In genomic region chr4:43979746-43980145, GRCm38 (mm10) we compare ENCODE assay signal across 10 mouse cellular contexts. TPM values are rescaled to one million over a fixed set of nuclear protein-coding genes. Genes with fewer than 3 reads are reported as not detected.
A peak's percentile ranks its signal among the peaks of the same experiment; 100 is the strongest.
DNase-seq lines count a peak whose midpoint lies in the region; ATAC-seq lines count a peak whose summit lies in the region.
"Had no signal": no experiment of that assay in that cellular context is flagged by ENCODE, and none has a peak within 500 bp of the region (broad histone marks: within the 10 kb centered on the region; RNA-seq: fewer than 3 reads in every experiment).

No protein-coding gene starts in this region.

- H3K9me3 ChIP-seq in hindbrain, embryonic 16.5 days (ENCODE audit: control insufficient read depth, low read length): no peaks in the 10 kb centered on the region
- no peaks in the 10 kb centered on the region for H3K9me3 ChIP-seq in hindbrain, embryonic 11.5 days (ENCODE audit: control insufficient read depth, low read length)
- no peaks in the 10 kb centered on the region for H3K9me3 ChIP-seq in intestine, embryonic 16.5 days (ENCODE audit: control insufficient read depth, low read length)
- H3K9me3 ChIP-seq: G1E; megakaryocyte, embryonic 14.5 days had no signal

- 38% methylated on average over 3 of the region's 3 CpGs for WGBS in hindbrain, embryonic 16.5 days
- 85% methylated on average over 3 of the region's 3 CpGs for WGBS in hindbrain, embryonic 11.5 days
- WGBS in intestine, embryonic 16.5 days: 66% methylated on average over 3 of the region's 3 CpGs

- no peak overlapping the region for H3K27ac ChIP-seq in hindbrain, embryonic 16.5 days (ENCODE audit: low read depth, low read length)
- no peak overlapping the region for H3K27ac ChIP-seq in hindbrain, embryonic 11.5 days (ENCODE audit: low read depth, low read length)
- no peak overlapping the region for H3K27ac ChIP-seq in intestine, embryonic 16.5 days (ENCODE audit: low read length)

- H3K36me3 ChIP-seq in hindbrain, embryonic 16.5 days (ENCODE audit: control insufficient read depth, insufficient read depth, low read length): no peaks in the 10 kb centered on the region
- no peaks in the 10 kb centered on the region for H3K36me3 ChIP-seq in hindbrain, embryonic 11.5 days (ENCODE audit: control insufficient read depth, insufficient read depth, low read length)
- H3K36me3 ChIP-seq in intestine, embryonic 16.5 days (ENCODE audit: control insufficient read depth, insufficient read depth, low read length): no peaks in the 10 kb centered on the region

- no peak overlapping the region for H3K9ac ChIP-seq in hindbrain, embryonic 16.5 days (ENCODE audit: low read depth, low read length)
- H3K9ac ChIP-seq in hindbrain, embryonic 11.5 days (ENCODE audit: low read depth, low read length): no peak overlapping the region
- no peak overlapping the region for H3K9ac ChIP-seq in intestine, embryonic 16.5 days (ENCODE audit: low read depth, low read length)

- no peak overlapping the region for H3K4me2 ChIP-seq in hindbrain, embryonic 16.5 days (ENCODE audit: low read length)
- H3K4me2 ChIP-seq in hindbrain, embryonic 11.5 days (replicated peaks; ENCODE audit: low read depth, low read length): no peak overlapping the region
- no peak overlapping the region for H3K4me2 ChIP-seq in intestine, embryonic 16.5 days (ENCODE audit: low read depth, low read length)

- peak; percentile 74 for ATAC-seq in hindbrain, embryonic 16.5 days
- ATAC-seq in hindbrain, embryonic 11.5 days (ENCODE audit: low FRiP score): no peak
- ATAC-seq in intestine, embryonic 16.5 days: no peak
- ATAC-seq in granulocyte monocyte progenitor cell, adult 5-6 weeks (replicated peaks; ENCODE audit: poor library complexity, severe bottlenecking): no peak

- peaks cover 13% of the 10 kb centered on the region for H3K4me1 ChIP-seq in hindbrain, embryonic 16.5 days (ENCODE audit: control insufficient read depth, insufficient read depth, low read depth, low read length)
- peaks cover 12% of the 10 kb centered on the region for H3K4me1 ChIP-seq in hindbrain, embryonic 11.5 days (replicated peaks; ENCODE audit: control insufficient read depth, insufficient read depth, low read length)
- H3K4me1 ChIP-seq in intestine, embryonic 16.5 days (ENCODE audit: control insufficient read depth, insufficient read depth, low read length): peaks cover 8% of the 10 kb centered on the region

- no peak overlapping the region for H3K4me3 ChIP-seq in hindbrain, embryonic 16.5 days (ENCODE audit: low read length)
- no peak overlapping the region for H3K4me3 ChIP-seq in hindbrain, embryonic 11.5 days (ENCODE audit: low read depth, low read length)
- no peak overlapping the region for H3K4me3 ChIP-seq in intestine, embryonic 16.5 days (ENCODE audit: low read length)
- H3K4me3 ChIP-seq: megakaryocyte, embryonic 14.5 days had no signal

- no peak for DNase-seq in hindbrain, embryonic 11.5 days (ENCODE audit: low spot score)
- peak; percentile 44 for DNase-seq in adrenal gland, adult 8-10 months
- DNase-seq in cerebellum, postnatal 14 days: peak; percentile 97 to 98
- peak; percentile 44 to 54 for DNase-seq in kidney, postnatal 4 days
- DNase-seq in lung, adult 18-20 months: peak; percentile 56 to 69

- H3K27me3 ChIP-seq in hindbrain, embryonic 16.5 days (replicated peaks; ENCODE audit: control insufficient read depth, insufficient read depth, low read length): no peaks in the 10 kb centered on the region
- no peaks in the 10 kb centered on the region for H3K27me3 ChIP-seq in hindbrain, embryonic 11.5 days (ENCODE audit: control insufficient read depth, insufficient read depth, low read length)
- H3K27me3 ChIP-seq in intestine, embryonic 16.5 days (replicated peaks; ENCODE audit: control insufficient read depth, insufficient read depth, low read length): no peaks in the 10 kb centered on the region

RNA-seq across cellular contexts. Expression of gene Ccin, which starts 3.5 kb away (rescaled TPM):
- polyA plus RNA-seq in hindbrain, embryonic 16.5 days (2015; fragmentation: Nextera tagmentation; extraction: Ambion mirVana): not detected in 2 replicates
- 0.17 TPM in 1 of 2 replicates, not detected in the other for polyA plus RNA-seq in hindbrain, embryonic 11.5 days (2014; fragmentation: Nextera tagmentation; extraction: Ambion mirVana)
- total RNA-seq in adrenal gland, adult 8-10 months (2022): not detected
- polyA plus RNA-seq in intestine, embryonic 16.5 days (2015; fragmentation: Nextera tagmentation; extraction: Ambion mirVana): not detected in 2 replicates
- not detected in 2 replicates for total RNA-seq in granulocyte monocyte progenitor cell, adult 5-6 weeks (2014; fragmentation: Nextera tagmentation)
- 0.09 TPM in 1 of 2 replicates, not detected in the other for total RNA-seq in granulocyte monocyte progenitor cell, adult 5-6 weeks (2017)
- total RNA-seq: G1E had no signal
- polyA plus RNA-seq: G1E had no signal

RNA-seq across cellular contexts. Expression of gene Glipr2, which starts 22.5 kb away (rescaled TPM):
- 32.5 and 39.4 TPM in 2 replicates for polyA plus RNA-seq in hindbrain, embryonic 16.5 days (2015; fragmentation: Nextera tagmentation; extraction: Ambion mirVana)
- 109 and 117 TPM in 2 replicates for polyA plus RNA-seq in hindbrain, embryonic 11.5 days (2014; fragmentation: Nextera tagmentation; extraction: Ambion mirVana)
- total RNA-seq in adrenal gland, adult 8-10 months (2022): 1 to 10 TPM; 1.8 to 3.1 (median 2.0) TPM
- 69.4 and 78.5 TPM in 2 replicates for polyA plus RNA-seq in intestine, embryonic 16.5 days (2015; fragmentation: Nextera tagmentation; extraction: Ambion mirVana)
- total RNA-seq in granulocyte monocyte progenitor cell, adult 5-6 weeks (2014; fragmentation: Nextera tagmentation): 8.2 and 12.7 TPM in 2 replicates
- total RNA-seq in granulocyte monocyte progenitor cell, adult 5-6 weeks (2017): 16.4 and 20.8 TPM in 2 replicates

RNA-seq across cellular contexts. Expression of gene Clta, which starts 24.5 kb away (rescaled TPM):
- polyA plus RNA-seq in hindbrain, embryonic 16.5 days (2015; fragmentation: Nextera tagmentation; extraction: Ambion mirVana): 332 and 364 TPM in 2 replicates
- polyA plus RNA-seq in hindbrain, embryonic 11.5 days (2014; fragmentation: Nextera tagmentation; extraction: Ambion mirVana): 284 and 291 TPM in 2 replicates
- total RNA-seq in adrenal gland, adult 8-10 months (2022): 100 to 1,000 TPM; 165 to 181 (median 177) TPM
- polyA plus RNA-seq in intestine, embryonic 16.5 days (2015; fragmentation: Nextera tagmentation; extraction: Ambion mirVana): 241 and 256 TPM in 2 replicates
- 280 and 311 TPM in 2 replicates for total RNA-seq in granulocyte monocyte progenitor cell, adult 5-6 weeks (2014; fragmentation: Nextera tagmentation)
- total RNA-seq in granulocyte monocyte progenitor cell, adult 5-6 weeks (2017): 422 and 509 TPM in 2 replicates
